Mouse (Mus musculus) embryonic facial prominence, embryonic 10.5 days (tissue): Measurements from ENCODE around the gene Homer1. TPM values are rescaled to one million over a fixed set of nuclear protein-coding genes. Genes with fewer than 3 reads are reported as not detected.

Source experiments
- DNase-seq: peaks from one replicate; pipeline ENCODE4 v3.0.0-alpha.2; 2017; ENCODE audit warnings: low spot score
- H3K27ac ChIP-seq: fragments of 300-500 bp; sonication (generic); replicated peaks from 2 replicates; pipeline ENCODE4 v1.5.1; 2016; ENCODE audit warnings: mild to moderate bottlenecking
- H3K27me3 ChIP-seq: fragments of 300-500 bp; sonication (generic); replicated peaks from 2 replicates; pipeline ENCODE4 v1.6.1; 2016; ENCODE audit warnings: low read depth, mild to moderate bottlenecking; ENCODE audit not compliant: poor library complexity, severe bottlenecking
- H3K36me3 ChIP-seq: fragments of 300-500 bp; sonication (generic); replicated peaks from 2 replicates; pipeline ENCODE4 v1.6.1; 2016; ENCODE audit warnings: mild to moderate bottlenecking, moderate library complexity
- H3K4me1 ChIP-seq: fragments of 300-500 bp; sonication (generic); 2 replicates; pipeline ENCODE4 v1.6.1; 2016
- H3K4me3 ChIP-seq: fragments of 300-500 bp; sonication (generic); 2 replicates; pipeline ENCODE4 v1.5.1; 2016; ENCODE audit warnings: mild to moderate bottlenecking, moderate library complexity
- H3K9me3 ChIP-seq: fragments of 300-500 bp; sonication (generic); 2 replicates; pipeline ENCODE4 v1.6.1; 2016; ENCODE audit warnings: mild to moderate bottlenecking
- WGBS: fragments of 180-500 bp; shearing (Covaris S2); methylation state at CpG from one replicate; pipeline ENCODE4 v1.1.7; 2016; 5-methylcytosine and 5-hydroxymethylcytosine counted together
- polyA plus RNA-seq: library from polyadenylated mRNA; unstranded; fragments of >200 nt; fragmentation: Nextera tagmentation; extraction: Ambion mirVana; gene quantifications from 2 replicates; pipeline ENCODE4 v1.2.1, GENCODE M21; 2016

Homer1 gene
- polyA plus RNA-seq, 1 experiment from 2014 or later, result 8.6 TPM

- Histone ChIP-seq H3K36me3 (no peaks in the 10 kb centered on the region), H3K27ac (no peak overlapping the region), H3K4me1 (peaks cover 45% of the 10 kb centered on the region), H3K4me3 (peak overlapping the region; percentile 80), H3K27me3 (no peaks in the 10 kb centered on the region), H3K9me3 (no peaks in the 10 kb centered on the region)
- DNase-seq, result no peak
- 74% methylated on average over 3 of the region's 3 CpGs for WGBS
Observed at GRCm38 (mm10) chr13:93306545-93306944, 7.1 kb downstream of the Homer1 start.

GRCm38 (mm10) chr13:93307700-93308099 is 8.3 kb downstream of the Homer1 start:
- no peaks in the 10 kb centered on the region for H3K36me3 ChIP-seq
- H3K4me3 ChIP-seq, result peak overlapping the region; percentile 80
- no peaks in the 10 kb centered on the region for H3K27me3 ChIP-seq
- WGBS, result 28% methylated on average over 7 of the region's 7 CpGs
- peak; percentile 28 for DNase-seq
- H3K9me3 ChIP-seq, result no peaks in the 10 kb centered on the region
- peaks cover 44% of the 10 kb centered on the region for H3K4me1 ChIP-seq
- no peak overlapping the region for H3K27ac ChIP-seq

GRCm38 (mm10) chr13:93309295-93309694 is 9.9 kb downstream of the Homer1 start:
- no peak overlapping the region for H3K27ac ChIP-seq
- H3K9me3 ChIP-seq, result no peaks in the 10 kb centered on the region
- DNase-seq, result no peak
- peaks cover 41% of the 10 kb centered on the region for H3K4me1 ChIP-seq
- 74% methylated on average over 1 of the region's 1 CpGs for WGBS
- H3K36me3 ChIP-seq, result no peaks in the 10 kb centered on the region
- H3K27me3 ChIP-seq, result no peaks in the 10 kb centered on the region
- no peak overlapping the region for H3K4me3 ChIP-seq

- no peak for DNase-seq
Observed at GRCm38 (mm10) chr13:93312518-93312917, 13.1 kb downstream of the Homer1 start.

GRCm38 (mm10) chr13:93314322-93314721 is 14.9 kb downstream of the Homer1 start:
- H3K4me1 ChIP-seq, result peaks cover 4% of the 10 kb centered on the region; the same call in 1 of the 2 replicates
- no peak overlapping the region for H3K4me3 ChIP-seq
- 93% methylated on average over 4 of the region's 4 CpGs for WGBS
- no peaks in the 10 kb centered on the region for H3K36me3 ChIP-seq
- no peaks in the 10 kb centered on the region for H3K9me3 ChIP-seq
- DNase-seq, result no peak
- H3K27me3 ChIP-seq, result no peaks in the 10 kb centered on the region
- H3K27ac ChIP-seq, result no peak overlapping the region

More at GRCm38 (mm10) chr13:93312518-93312917, 13.1 kb downstream of the Homer1 start:
- H3K9me3 ChIP-seq, result no peaks in the 10 kb centered on the region
- H3K27me3 ChIP-seq, result no peaks in the 10 kb centered on the region
- H3K4me3 ChIP-seq, result no peak overlapping the region
- H3K4me1 ChIP-seq, result peaks cover 17% of the 10 kb centered on the region
- no peak overlapping the region for H3K27ac ChIP-seq
- H3K36me3 ChIP-seq, result no peaks in the 10 kb centered on the region

GRCm38 (mm10) chr13:93320089-93320488 is 20.7 kb downstream of the Homer1 start:
- 86% methylated on average over 5 of the region's 5 CpGs for WGBS
- H3K4me3 ChIP-seq, result no peak overlapping the region
- H3K4me1 ChIP-seq, result no peaks in the 10 kb centered on the region
- no peak for DNase-seq
- H3K27ac ChIP-seq, result no peak overlapping the region
- no peaks in the 10 kb centered on the region for H3K9me3 ChIP-seq
- no peaks in the 10 kb centered on the region for H3K27me3 ChIP-seq
- H3K36me3 ChIP-seq, result peaks cover 4% of the 10 kb centered on the region; the same call in 1 of the 2 replicates

- H3K27me3 ChIP-seq, result no peaks in the 10 kb centered on the region
- no peak overlapping the region for H3K27ac ChIP-seq
- peaks cover 4% of the 10 kb centered on the region; the same call in 1 of the 2 replicates for H3K36me3 ChIP-seq
- H3K4me1 ChIP-seq, result no peaks in the 10 kb centered on the region
- H3K9me3 ChIP-seq, result no peaks in the 10 kb centered on the region
- no peak for DNase-seq
- 83% methylated on average over 3 of the region's 3 CpGs for WGBS
- H3K4me3 ChIP-seq, result no peak overlapping the region
Observed at GRCm38 (mm10) chr13:93326326-93326725, 26.9 kb downstream of the Homer1 start.

GRCm38 (mm10) chr13:93331721-93332120 is 32.3 kb downstream of the Homer1 start:
- H3K27me3 ChIP-seq, result no peaks in the 10 kb centered on the region
- H3K4me3 ChIP-seq, result no peak overlapping the region
- H3K27ac ChIP-seq, result no peak overlapping the region
- no peaks in the 10 kb centered on the region for H3K9me3 ChIP-seq
- no peaks in the 10 kb centered on the region for H3K4me1 ChIP-seq
- 93% methylated on average over 2 of the region's 2 CpGs for WGBS
- no peaks in the 10 kb centered on the region for H3K36me3 ChIP-seq
- no peak for DNase-seq

- Histone ChIP-seq H3K27me3 (no peaks in the 10 kb centered on the region), H3K4me1 (no peaks in the 10 kb centered on the region), H3K9me3 (no peaks in the 10 kb centered on the region), H3K36me3 (no peaks in the 10 kb centered on the region), H3K4me3 (no peak overlapping the region), H3K27ac (no peak overlapping the region)
- WGBS, result 94% methylated on average over 13 of the region's 13 CpGs
- DNase-seq, result no peak
Observed at GRCm38 (mm10) chr13:93332491-93332890, 33.1 kb downstream of the Homer1 start.

- H3K4me3 ChIP-seq, result no peak overlapping the region
- H3K4me1 ChIP-seq, result 0 out of 2 replicates have a peak, but pooled peaks cover 4% of the 10 kb centered on the region
- no peaks in the 10 kb centered on the region for H3K27me3 ChIP-seq
- WGBS, result 85% methylated on average over 3 of the region's 3 CpGs
- H3K9me3 ChIP-seq, result no peaks in the 10 kb centered on the region
- no peak for DNase-seq
- no peaks in the 10 kb centered on the region for H3K36me3 ChIP-seq
- no peak overlapping the region for H3K27ac ChIP-seq
Observed at GRCm38 (mm10) chr13:93335337-93335736, 35.9 kb downstream of the Homer1 start.

GRCm38 (mm10) chr13:93338394-93338793 is 39.0 kb downstream of the Homer1 start:
- Histone ChIP-seq H3K27ac (no peak overlapping the region), H3K36me3 (peaks cover 7% of the 10 kb centered on the region; the same call in 1 of the 2 replicates)

GRCm38 (mm10) chr13:93340555-93341278 is 41.3 kb downstream of the Homer1 start:
- Histone ChIP-seq H3K27ac (no peak overlapping the region), H3K4me1 (0 out of 2 replicates have a peak, but pooled peaks cover 4% of the 10 kb centered on the region), H3K27me3 (no peaks in the 10 kb centered on the region), H3K36me3 (peaks cover 13% of the 10 kb centered on the region), H3K9me3 (no peaks in the 10 kb centered on the region), H3K4me3 (no peak overlapping the region)
- DNase-seq, result no peak
- 91% methylated on average over 3 of the region's 3 CpGs for WGBS

More at GRCm38 (mm10) chr13:93338394-93338793, 39.0 kb downstream of the Homer1 start:
- Histone ChIP-seq H3K4me1 (0 out of 2 replicates have a peak, but pooled peaks cover 4% of the 10 kb centered on the region), H3K9me3 (no peaks in the 10 kb centered on the region), H3K27me3 (no peaks in the 10 kb centered on the region), H3K4me3 (no peak overlapping the region)
- 67% methylated on average over 5 of the region's 5 CpGs for WGBS
- DNase-seq, result no peak

- Histone ChIP-seq H3K36me3 (peaks cover 17% of the 10 kb centered on the region), H3K4me1 (0 out of 2 replicates have a peak, but pooled peaks cover 4% of the 10 kb centered on the region), H3K27ac (no peak overlapping the region), H3K27me3 (no peaks in the 10 kb centered on the region), H3K4me3 (no peak overlapping the region), H3K9me3 (no peaks in the 10 kb centered on the region)
- DNase-seq, result no peak
- WGBS, result 83% methylated on average over 5 of the region's 5 CpGs
Observed at GRCm38 (mm10) chr13:93342641-93343040, 43.2 kb downstream of the Homer1 start.
